Comparison of ENCODE assay signal across 26 mouse cellular contexts in genomic region chr14:111295521-111295920, GRCm38 (mm10).
DNase-seq lines count a peak whose midpoint lies in the region; ATAC-seq and TF ChIP-seq lines count a peak whose summit lies in the region.
"Had no signal": no experiment of that assay in that cellular context is flagged by ENCODE, and none has a peak within 500 bp of the region (broad histone marks: within the 10 kb centered on the region; RNA-seq: fewer than 3 reads in every experiment).

No protein-coding gene starts in this region.

- H3K4me2 ChIP-seq in forebrain, embryonic 11.5 days (ENCODE audit: low read depth, low read length, severe bottlenecking), result no peak overlapping the region
- H3K4me2 ChIP-seq in forebrain, postnatal 0 days (ENCODE audit: low read depth), result no peak overlapping the region
- no peak overlapping the region for H3K4me2 ChIP-seq in hindbrain, postnatal 0 days (ENCODE audit: low read depth, low read length)
- H3K4me2 ChIP-seq in hindbrain, embryonic 11.5 days (replicated peaks; ENCODE audit: low read depth, low read length), result no peak overlapping the region
- H3K4me2 ChIP-seq: embryonic facial prominence, embryonic 12.5 days; kidney, embryonic 15.5 days; liver, embryonic 15.5 days; lung, embryonic 14.5 days; neural tube, embryonic 13.5 days; stomach, embryonic 15.5 days had no signal

- DNase-seq in forebrain, embryonic 11.5 days (ENCODE audit: low spot score), result no peak
- no peak for DNase-seq in forebrain, postnatal 0 days
- peak; percentile 58 for DNase-seq in hindbrain, postnatal 0 days (ENCODE audit: low spot score)
- DNase-seq in hindbrain, embryonic 11.5 days (ENCODE audit: low spot score), result no peak
- DNase-seq in retina, embryonic 14.5 days (ENCODE audit: low spot score), result peak; percentile 6
- no peak for DNase-seq in retina, postnatal 1 day
- DNase-seq: adrenal gland, postnatal 10 days; cerebellum, adult 2 months; embryo, embryonic 11 days; gastrocnemius, postnatal 10 days; heart, postnatal 14 days; kidney, adult 11 months; kidney, postnatal 25 days; lung, embryonic 14.5 days; lung, postnatal 14 days; right cerebral cortex, postnatal 25 days had no signal

- H3K9me3 ChIP-seq in forebrain, embryonic 11.5 days (ENCODE audit: control insufficient read depth, low read length), result no peaks in the 10 kb centered on the region
- H3K9me3 ChIP-seq in forebrain, postnatal 0 days (ENCODE audit: low read length), result no peaks in the 10 kb centered on the region
- no peaks in the 10 kb centered on the region for H3K9me3 ChIP-seq in hindbrain, postnatal 0 days (ENCODE audit: low read length)
- no peaks in the 10 kb centered on the region for H3K9me3 ChIP-seq in hindbrain, embryonic 11.5 days (ENCODE audit: control insufficient read depth, low read length)
- H3K9me3 ChIP-seq: embryonic facial prominence, embryonic 12.5 days; hindbrain, embryonic 10.5 days; kidney, embryonic 15.5 days; liver, embryonic 15.5 days; neural tube, embryonic 13.5 days; stomach, embryonic 15.5 days had no signal

- H3K4me3 ChIP-seq in forebrain, embryonic 11.5 days (ENCODE audit: low read depth, low read length), result no peak overlapping the region
- no peak overlapping the region for H3K4me3 ChIP-seq in forebrain, postnatal 0 days (ENCODE audit: low read depth, low read length)
- H3K4me3 ChIP-seq in hindbrain, postnatal 0 days (ENCODE audit: low read length), result no peak overlapping the region
- H3K4me3 ChIP-seq in hindbrain, embryonic 11.5 days (ENCODE audit: low read depth, low read length), result no peak overlapping the region
- H3K4me3 ChIP-seq: embryonic facial prominence, embryonic 12.5 days; hindbrain, embryonic 10.5 days; kidney, embryonic 15.5 days; left cerebral cortex, adult 2 months; liver, embryonic 15.5 days; neural tube, embryonic 13.5 days; stomach, embryonic 15.5 days had no signal

- TF ChIP-seq CTCF in forebrain, postnatal 0 days (IDR thresholded peaks at IDR 0.05; ENCODE audit: low read depth), result no peak
- TF ChIP-seq CTCF in hindbrain, postnatal 0 days (IDR thresholded peaks at IDR 0.05; ENCODE audit: low read depth), result no peak

- H3K4me1 ChIP-seq in forebrain, embryonic 11.5 days (replicated peaks; ENCODE audit: control insufficient read depth, insufficient read depth, low read length), result no peaks in the 10 kb centered on the region
- no peaks in the 10 kb centered on the region for H3K4me1 ChIP-seq in forebrain, postnatal 0 days (ENCODE audit: insufficient read depth)
- H3K4me1 ChIP-seq in hindbrain, postnatal 0 days (ENCODE audit: insufficient read depth, low read length), result no peaks in the 10 kb centered on the region
- H3K4me1 ChIP-seq in hindbrain, embryonic 11.5 days (replicated peaks; ENCODE audit: control insufficient read depth, insufficient read depth, low read length), result no peaks in the 10 kb centered on the region
- H3K4me1 ChIP-seq: embryonic facial prominence, embryonic 12.5 days; hindbrain, embryonic 10.5 days; kidney, embryonic 15.5 days; liver, embryonic 15.5 days; neural tube, embryonic 13.5 days; stomach, embryonic 15.5 days had no signal

- H3K36me3 ChIP-seq in forebrain, embryonic 11.5 days (ENCODE audit: control insufficient read depth, insufficient read depth, low read length), result no peaks in the 10 kb centered on the region
- H3K36me3 ChIP-seq in forebrain, postnatal 0 days (ENCODE audit: insufficient read depth), result no peaks in the 10 kb centered on the region
- no peaks in the 10 kb centered on the region for H3K36me3 ChIP-seq in hindbrain, postnatal 0 days (ENCODE audit: insufficient read depth, low read length)
- no peaks in the 10 kb centered on the region for H3K36me3 ChIP-seq in hindbrain, embryonic 11.5 days (ENCODE audit: control insufficient read depth, insufficient read depth, low read length)
- H3K36me3 ChIP-seq: embryonic facial prominence, embryonic 12.5 days; hindbrain, embryonic 10.5 days; kidney, embryonic 15.5 days; liver, embryonic 15.5 days; neural tube, embryonic 13.5 days; stomach, embryonic 15.5 days had no signal

- no peak overlapping the region for H3K9ac ChIP-seq in forebrain, embryonic 11.5 days (ENCODE audit: low read length)
- H3K9ac ChIP-seq in forebrain, postnatal 0 days, result no peak overlapping the region
- H3K9ac ChIP-seq in hindbrain, postnatal 0 days (replicated peaks; ENCODE audit: low read length), result no peak overlapping the region
- no peak overlapping the region for H3K9ac ChIP-seq in hindbrain, embryonic 11.5 days (ENCODE audit: low read depth, low read length)
- H3K9ac ChIP-seq: embryonic facial prominence, embryonic 12.5 days; kidney, embryonic 15.5 days; liver, embryonic 15.5 days; lung, embryonic 14.5 days; neural tube, embryonic 13.5 days; stomach, embryonic 15.5 days had no signal

- no peak overlapping the region for H3K27ac ChIP-seq in forebrain, embryonic 11.5 days (ENCODE audit: low read depth, low read length)
- H3K27ac ChIP-seq in forebrain, postnatal 0 days (ENCODE audit: low read depth, low read length), result no peak overlapping the region
- H3K27ac ChIP-seq in hindbrain, postnatal 0 days, result no peak overlapping the region
- no peak overlapping the region for H3K27ac ChIP-seq in hindbrain, embryonic 11.5 days (ENCODE audit: low read depth, low read length)
- H3K27ac ChIP-seq: embryonic facial prominence, embryonic 12.5 days; hindbrain, embryonic 10.5 days; kidney, embryonic 15.5 days; left cerebral cortex, adult 2 months; liver, embryonic 15.5 days; neural tube, embryonic 13.5 days; stomach, embryonic 15.5 days had no signal

- H3K27me3 ChIP-seq in forebrain, embryonic 11.5 days (ENCODE audit: control insufficient read depth, insufficient read depth, low read length), result no peaks in the 10 kb centered on the region
- H3K27me3 ChIP-seq in forebrain, postnatal 0 days (ENCODE audit: insufficient read depth, low read length), result no peaks in the 10 kb centered on the region
- no peaks in the 10 kb centered on the region for H3K27me3 ChIP-seq in hindbrain, postnatal 0 days (ENCODE audit: insufficient read depth, low read length)
- H3K27me3 ChIP-seq in hindbrain, embryonic 11.5 days (ENCODE audit: control insufficient read depth, insufficient read depth, low read length), result no peaks in the 10 kb centered on the region
- H3K27me3 ChIP-seq: embryonic facial prominence, embryonic 12.5 days; kidney, embryonic 15.5 days; liver, embryonic 15.5 days; neural tube, embryonic 13.5 days; Patski; stomach, embryonic 15.5 days had no signal

- WGBS in forebrain, embryonic 11.5 days, result 87% methylated on average over 3 of the region's 3 CpGs
- whole genome bisulfite sequencing in forebrain, postnatal 0 days, result 79% methylated on average over 3 of the region's 3 CpGs
- whole genome bisulfite sequencing in hindbrain, postnatal 0 days, result 75% methylated on average over 3 of the region's 3 CpGs
- 94% methylated on average over 3 of the region's 3 CpGs for WGBS in hindbrain, embryonic 11.5 days

- 0 out of 2 replicates have a peak, but pooled peaks have one; percentile 40 for ATAC-seq in forebrain, embryonic 11.5 days (replicated peaks; ENCODE audit: low FRiP score)
- ATAC-seq in forebrain, postnatal 0 days, result no peak
- ATAC-seq in hindbrain, postnatal 0 days, result no peak
- no peak for ATAC-seq in hindbrain, embryonic 11.5 days (ENCODE audit: low FRiP score)
- ATAC-seq in granulocyte monocyte progenitor cell, adult 5-6 weeks (replicated peaks; ENCODE audit: poor library complexity, severe bottlenecking), result no peak
- ATAC-seq: inflammation-experienced regulatory T-cells, adult 6 months; Patski had no signal

Comparison
In these comparisons a context has a peak if more than half of its experiments do, and no peak if none do; other contexts are left out.
1. DNase-seq: peak in hindbrain, postnatal 0 days (single experiment) and retina, embryonic 14.5 days (single experiment); none in forebrain, embryonic 11.5 days (single experiment), forebrain, postnatal 0 days (single experiment), hindbrain, embryonic 11.5 days (single experiment) and retina, postnatal 1 day (single experiment).